Mouse (Mus musculus) B cell, adult 2 months (primary cell): ENCODE measurements around the gene Pde10a.

ENCODE experiments used
- DNase-seq, 2 experiments: peaks; one replicate each; pipeline ENCODE4 v3.0.0; 2022

The Pde10a gene

DNA sequence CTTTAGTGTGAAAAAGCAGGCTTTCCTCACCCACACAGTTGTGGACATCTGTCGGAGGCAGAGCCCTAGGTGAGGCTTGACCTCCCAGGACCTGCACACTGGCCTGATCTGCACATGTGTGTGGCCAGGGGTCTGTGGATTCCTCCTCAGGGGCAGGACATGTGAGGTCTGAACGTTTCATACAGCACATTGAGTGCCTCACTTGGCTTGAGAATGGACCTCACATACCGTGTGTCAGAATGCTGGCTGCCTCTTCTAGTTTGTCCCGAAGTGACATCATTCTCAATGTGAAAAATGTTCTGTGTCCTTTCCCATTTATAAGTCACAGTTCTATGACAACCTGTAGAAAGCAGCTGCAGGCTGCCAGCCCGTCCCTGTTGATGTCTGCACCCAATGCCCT, 385.4 kb downstream of the Pde10a start:
- DNase-seq, result no peak

DNA sequence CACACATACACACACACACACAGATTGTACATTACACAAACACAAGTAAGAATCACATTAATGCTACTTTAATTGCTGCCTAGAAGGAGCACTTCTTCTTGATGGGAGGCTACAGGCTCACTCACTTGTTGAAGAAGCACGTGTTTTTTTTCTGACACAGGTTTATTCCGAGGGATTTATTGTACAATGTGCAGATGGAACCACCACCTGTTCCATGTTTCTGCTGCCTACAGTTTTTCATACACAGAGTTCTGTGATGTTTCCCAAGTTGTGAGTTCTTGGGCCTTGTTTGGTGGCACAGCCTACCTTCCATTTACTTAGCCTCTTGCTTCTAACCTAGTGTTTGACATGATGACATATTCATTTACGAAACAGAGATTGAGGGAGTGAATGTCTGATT, 387.8 kb downstream of the Pde10a start:
- DNase-seq, result no peak

DNA sequence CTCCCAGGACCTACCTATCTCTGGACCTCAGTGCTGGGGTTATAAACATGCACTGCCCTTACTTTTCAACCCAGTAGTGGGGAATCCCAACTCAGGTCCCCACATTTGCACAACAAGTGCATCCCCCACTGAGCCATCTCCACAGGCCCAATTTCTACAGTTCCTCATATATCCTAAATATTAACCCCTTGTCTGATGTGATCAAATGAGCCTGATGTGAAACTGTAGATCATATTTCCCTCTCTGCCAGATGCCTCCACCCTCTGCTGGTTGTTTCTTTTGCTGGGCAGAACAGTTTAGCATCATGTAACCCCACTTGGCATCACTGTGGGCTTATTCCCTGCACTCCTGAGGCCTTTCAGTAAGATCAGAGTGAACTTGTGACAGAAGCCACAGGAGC, 390.5 kb downstream of the Pde10a start:
- DNase-seq, result no peak

DNA sequence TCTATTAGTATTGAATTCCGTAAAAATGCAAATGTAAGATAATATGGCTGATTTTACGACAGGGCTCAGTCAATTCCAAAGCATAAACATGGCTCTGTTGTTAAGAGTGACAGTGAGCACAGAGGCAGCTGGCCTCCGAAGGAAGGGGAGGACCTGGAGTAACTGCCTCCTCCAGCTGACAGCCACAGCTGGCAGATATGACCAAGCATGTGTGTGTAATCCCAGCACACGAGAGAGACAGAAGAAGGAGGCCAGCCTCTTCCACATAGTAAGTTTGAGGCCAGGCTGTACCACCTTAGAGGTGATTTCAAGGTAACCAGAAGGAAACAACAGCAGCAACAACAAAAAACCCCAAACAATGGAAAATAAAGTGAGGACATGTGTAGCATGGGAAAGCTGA, 397.9 kb downstream of the Pde10a start:
- DNase-seq, result no peak

DNA sequence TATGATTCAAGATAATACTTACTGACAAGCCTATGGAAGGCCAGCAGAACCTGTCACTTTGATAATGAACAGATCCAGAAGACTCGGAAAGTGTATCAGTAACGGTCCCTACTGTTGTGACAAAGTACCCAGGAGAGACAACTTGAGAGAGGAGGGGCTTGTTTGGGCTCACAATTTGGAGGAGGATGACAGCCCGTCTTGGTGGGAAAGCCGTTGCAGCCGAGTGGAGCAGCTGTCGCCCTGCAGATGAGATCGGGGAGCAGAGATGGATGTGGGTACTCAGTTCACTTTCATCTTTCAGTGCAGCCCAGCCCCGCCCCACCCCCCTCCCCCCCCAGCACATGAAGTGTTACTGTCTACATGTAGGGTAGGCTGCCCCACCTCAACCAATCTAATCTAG, 398.6 kb downstream of the Pde10a start:
- DNase-seq, result no peak

DNA sequence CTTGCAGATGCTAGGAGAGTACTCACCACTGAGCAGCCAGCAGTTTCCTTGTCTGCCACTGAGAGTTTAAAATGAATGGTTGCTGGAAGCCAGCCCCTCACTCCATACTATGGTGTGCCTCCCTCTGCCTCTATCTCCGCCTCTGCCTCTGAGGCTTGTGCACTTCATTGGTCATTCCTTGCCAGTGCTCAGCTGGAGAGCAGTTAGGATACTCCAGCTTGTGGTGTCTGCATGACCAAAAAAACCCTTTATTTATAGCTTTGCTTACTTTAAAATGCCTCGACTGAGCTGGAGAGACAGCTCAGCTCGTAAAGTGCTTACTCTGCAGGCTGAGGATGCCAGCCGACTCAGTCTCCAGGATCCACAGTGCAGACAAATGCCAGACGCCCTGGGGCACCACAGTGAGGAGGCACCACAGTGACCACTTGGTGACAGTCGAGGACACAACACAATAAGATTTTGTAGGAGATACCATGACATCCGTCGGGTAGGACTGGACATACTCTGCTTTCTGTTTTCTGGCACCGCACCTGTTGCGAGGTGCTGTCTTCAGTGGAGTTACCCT, 400.7 kb downstream of the Pde10a start:
- DNase-seq, result no peak

DNA sequence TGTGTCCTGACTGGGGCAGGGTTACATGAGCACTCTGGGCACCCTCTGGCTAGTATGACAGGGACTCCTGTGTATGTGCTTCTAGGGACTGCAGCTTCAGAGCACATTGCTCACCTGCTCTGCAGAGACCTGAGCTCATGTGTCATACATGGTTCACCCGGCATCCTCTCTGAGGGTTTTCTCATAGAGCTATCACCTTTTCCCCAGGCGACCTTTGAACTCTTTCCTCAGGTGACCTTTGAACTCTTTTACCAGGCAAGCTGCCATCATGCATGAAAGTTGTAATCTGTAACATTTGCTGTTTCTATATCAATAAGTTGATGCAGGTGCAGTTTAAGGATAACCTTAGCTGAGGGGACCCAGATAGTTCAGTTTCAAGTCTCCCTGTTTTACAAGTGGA, 403.4 kb downstream of the Pde10a start:
- DNase-seq, result no peak

DNA sequence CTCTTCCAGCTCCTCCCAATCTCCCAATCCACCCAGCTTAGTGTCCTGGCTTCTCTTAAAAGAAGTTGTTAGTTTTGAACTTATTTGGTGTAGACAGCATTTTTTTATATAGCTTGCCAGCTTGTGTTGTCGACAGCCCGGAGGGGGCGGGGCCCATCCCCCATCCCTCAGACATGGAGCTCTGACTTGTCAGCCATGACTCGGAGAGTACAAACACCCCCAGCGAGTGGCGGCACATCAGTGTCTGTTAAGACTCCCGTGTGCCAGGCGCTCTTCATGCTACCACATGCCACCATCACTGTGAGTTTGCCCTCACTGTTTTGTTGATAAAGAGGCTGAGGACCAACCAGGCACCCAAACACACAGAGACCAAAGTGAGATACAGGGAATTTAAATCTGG, 404.5 kb downstream of the Pde10a start:
- no peak for DNase-seq

DNA sequence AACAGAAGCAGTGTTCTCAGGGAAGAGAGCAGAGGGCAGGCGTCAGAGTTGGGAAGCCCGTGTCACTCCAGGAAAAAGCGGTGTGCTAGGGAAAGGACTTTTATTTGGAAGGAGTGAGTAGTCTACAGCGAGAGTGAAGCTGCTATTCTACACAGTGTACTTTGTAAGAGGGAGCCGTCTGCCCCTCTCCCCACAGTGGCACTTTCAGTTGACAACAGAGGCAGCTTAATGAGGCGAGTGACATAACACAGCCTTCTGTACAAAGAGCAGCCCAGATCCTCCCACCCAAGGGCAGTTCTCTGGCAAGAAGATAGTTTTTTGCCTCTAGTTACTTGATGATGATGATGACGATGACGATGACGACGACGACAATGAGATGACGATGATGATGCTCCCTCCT, 410.4 kb downstream of the Pde10a start:
- DNase-seq, result no peak

DNA sequence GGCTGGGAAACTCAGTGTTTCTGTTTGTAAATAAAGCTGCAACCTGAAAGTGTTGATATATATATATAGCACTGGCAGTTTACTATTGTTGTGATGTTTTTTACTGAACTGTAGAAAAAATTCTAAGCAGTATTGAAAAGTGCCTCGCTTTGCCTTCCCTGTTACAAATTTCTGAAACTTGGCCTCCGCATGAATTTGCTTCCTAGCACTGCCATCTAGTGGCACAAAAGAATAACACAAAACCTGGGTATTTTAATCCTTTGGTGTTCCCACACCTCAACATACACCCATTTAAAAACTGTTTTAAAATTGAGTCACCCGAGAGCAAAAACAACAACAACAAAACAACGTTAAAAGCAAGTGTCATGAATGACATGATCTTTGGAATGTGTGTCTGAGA, 411.4 kb downstream of the Pde10a start:
- peak; percentile 41 to 43 for DNase-seq

DNA sequence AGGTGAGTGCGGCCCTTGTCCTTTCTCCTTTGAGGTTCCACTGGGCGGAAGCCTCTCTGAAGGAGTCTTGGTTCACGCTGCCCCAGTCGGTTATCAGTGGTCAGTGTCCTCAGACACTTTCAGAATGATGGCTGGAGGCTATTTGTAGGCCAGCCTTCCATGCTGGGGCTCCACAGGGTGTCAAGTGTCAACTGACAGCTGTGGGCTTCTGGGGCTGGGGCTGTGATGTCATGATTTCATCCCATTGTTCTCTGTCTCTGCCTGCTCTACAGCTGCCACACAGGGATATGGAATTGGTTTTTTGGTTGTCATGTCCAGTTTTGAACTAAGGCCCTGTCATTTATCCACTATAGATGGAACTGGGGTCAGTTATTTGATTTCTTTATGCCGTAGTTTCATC, 426.4 kb downstream of the Pde10a start:
- DNase-seq, result no peak

DNA sequence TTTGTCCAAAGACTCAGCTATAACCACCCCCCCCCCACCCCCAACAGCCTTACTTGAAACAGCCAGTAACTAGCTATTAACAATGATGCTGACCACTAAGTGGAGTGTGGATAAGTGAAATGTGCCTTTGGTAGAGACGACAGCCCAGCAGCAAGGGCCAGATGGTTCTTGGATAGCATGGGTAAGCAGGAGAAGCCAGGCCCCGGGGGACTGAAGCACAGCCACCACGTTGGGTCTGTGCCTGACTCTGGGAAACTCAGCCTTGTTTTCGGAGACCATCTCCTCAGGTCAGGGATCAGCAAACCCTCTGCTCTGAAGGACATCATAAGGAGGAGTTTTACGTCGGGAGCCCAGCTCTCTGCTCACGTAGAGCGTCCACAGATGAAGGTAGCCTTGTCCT, 427.8 kb downstream of the Pde10a start:
- no peak for DNase-seq

DNA sequence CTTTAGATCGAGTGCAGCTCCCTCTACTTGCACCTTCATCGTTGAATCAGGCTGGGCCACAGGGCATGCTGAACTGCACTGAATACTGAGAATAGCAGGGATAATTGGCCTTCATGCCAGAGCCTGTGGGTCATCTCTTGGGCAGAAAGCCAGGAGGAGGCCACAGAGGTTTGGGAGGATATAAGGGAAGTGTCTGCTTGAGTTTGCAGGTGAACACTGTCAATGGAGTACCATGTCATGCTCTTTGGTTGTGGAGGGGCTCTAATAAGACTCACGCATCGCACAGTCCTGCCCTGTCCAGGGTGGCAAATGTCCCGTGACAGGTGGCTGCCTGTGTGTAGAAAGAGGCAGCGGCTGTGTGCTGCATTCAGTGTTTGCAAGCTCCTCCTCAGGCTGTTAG, 433.0 kb downstream of the Pde10a start:
- DNase-seq, result no peak

DNA sequence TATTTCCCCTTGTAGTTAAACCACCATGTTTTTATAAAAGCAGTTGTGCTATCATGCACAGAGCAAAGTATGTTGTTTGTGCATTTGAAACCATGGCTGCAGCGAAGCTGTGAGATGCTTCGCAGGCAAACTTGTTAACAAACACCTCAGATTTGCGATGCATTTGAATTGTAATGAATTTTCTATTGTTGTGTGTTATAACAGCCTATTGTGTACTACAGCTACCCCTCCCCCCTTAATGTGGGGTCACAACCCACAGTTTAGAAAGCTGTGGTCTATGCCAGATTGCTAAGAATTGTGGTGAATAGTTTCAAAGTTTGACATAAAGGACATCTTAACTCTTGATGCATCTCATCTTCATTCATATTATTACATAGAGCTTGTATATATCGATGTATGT, 435.2 kb downstream of the Pde10a start:
- DNase-seq, result no peak

DNA sequence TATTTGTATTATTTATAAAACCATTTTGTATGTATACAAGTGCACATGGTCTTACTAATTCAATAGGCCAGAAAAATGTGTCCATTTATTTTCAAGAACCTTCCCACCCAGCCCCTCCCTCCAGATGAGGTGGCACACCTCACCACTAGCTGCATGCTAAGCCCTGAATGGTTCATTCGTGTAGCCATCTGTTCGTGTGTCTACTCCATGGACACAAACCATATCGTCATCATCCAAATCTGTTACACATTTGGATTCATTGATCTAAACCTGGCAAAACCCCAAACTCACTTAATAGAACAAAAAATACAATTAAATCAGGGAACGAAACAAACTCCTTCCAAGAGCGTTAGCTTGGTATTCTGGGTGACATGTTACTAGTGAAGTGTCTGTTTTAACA, 435.9 kb downstream of the Pde10a start:
- DNase-seq, result no peak

DNA sequence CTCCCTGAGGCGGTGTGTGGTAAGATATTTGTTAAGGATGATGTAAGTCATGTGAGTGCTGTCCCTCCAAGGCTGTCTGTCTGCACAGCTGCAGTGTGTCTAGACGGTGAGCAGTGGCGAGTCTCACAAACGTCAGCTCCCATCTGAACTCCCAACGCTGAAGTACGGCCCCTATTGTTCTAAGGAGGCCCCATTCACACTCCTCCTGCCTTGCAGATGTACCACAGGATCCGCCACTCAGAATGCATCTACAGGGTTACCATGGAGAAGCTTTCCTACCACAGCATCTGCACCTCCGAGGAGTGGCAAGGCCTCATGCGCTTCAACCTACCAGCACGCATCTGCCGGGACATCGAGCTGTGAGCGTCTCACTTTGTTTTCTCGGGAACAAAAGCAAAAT, 436.5 kb downstream of the Pde10a start:
- DNase-seq, result no peak

DNA sequence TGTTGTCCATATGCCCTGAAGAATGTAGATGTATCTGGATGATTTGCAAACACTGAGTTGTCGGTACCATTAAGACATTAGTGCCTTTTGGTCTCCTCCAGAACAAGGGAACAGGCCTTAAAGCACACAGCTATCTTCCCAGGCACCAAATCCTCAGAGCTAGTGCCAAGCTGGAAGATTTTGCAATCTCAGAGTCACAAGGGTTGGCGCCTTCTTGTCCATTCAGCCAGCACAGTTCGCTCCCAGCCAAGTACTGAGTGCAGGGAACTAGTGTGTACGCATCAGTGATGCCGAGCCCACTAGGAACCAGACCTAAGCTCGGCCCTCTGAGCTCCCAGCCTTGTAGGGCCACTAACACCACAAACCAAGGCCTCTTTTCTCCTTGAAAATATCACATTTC, 440.0 kb downstream of the Pde10a start:
- DNase-seq, result no peak

DNA sequence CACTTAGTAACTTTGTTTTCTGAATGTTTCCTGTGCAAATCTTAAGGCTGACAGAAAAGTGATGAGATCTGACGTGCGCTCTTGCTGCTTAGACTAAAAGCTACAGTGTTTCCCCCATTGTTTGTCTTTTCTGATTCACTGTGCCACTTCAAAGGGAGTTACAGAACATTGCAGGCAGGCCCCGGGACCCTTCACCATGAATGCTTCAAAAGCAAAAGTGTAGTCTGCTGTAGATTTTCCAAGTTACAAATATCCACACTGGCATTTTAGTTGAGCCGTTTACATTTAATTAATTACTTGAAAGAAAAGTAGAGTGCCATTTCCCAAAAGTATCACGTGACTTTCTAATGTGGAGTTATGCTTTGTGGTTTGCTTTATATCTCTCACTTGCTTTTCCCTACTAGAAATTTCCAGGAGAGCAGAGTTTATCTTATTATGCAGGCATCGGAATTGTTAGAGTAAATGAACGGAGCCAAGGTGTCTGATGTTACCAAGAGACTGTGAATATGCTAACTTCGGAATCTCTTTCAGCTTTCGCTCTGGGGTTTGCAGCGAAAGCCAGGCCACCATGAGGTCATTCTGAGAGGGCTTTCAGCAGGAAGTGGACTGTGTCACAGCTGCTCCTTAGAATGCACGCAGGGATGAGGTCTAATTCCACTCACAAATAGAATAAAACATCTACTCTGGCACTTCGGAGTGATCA, 447.1 kb downstream of the Pde10a start:
- no peak for DNase-seq

DNA sequence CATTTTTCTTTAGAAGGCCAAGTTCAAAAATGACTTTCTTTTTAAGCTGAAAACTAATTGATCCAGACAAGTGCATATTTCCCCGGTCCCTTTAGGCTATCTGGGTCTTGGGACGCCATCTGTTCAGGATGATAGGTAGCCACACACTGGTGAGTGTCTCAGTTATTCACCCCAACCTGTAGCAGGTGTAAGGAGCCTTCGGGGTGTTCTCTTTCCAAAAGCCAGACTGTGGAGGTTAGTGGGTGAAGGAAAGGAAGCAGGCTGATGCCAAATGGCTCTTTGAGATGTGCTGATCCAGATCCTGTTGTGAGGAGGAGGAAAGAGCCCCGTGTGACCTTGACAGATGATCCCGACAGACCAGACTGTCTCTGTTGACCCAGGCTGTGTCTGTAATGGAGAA, 448.2 kb downstream of the Pde10a start:
- DNase-seq, result no peak

DNA sequence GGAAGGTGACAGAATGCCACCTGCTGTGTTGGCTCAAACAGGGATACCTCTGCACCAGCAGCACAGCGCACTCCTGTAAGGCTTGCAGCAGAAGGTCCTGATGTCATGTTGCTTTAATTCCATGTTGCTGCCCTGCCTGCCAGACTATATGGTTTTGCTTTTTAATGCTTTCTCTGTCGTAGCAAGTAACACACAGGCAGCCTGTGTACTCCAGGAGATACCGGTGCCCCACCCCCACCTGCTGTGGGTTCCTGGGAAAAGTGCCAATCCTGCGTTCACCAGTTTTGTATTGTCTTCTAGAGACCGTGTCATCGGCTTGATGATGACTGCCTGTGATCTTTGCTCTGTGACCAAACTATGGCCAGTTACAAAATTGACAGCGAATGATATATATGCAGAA, 449.3 kb downstream of the Pde10a start:
- no peak for DNase-seq

DNA sequence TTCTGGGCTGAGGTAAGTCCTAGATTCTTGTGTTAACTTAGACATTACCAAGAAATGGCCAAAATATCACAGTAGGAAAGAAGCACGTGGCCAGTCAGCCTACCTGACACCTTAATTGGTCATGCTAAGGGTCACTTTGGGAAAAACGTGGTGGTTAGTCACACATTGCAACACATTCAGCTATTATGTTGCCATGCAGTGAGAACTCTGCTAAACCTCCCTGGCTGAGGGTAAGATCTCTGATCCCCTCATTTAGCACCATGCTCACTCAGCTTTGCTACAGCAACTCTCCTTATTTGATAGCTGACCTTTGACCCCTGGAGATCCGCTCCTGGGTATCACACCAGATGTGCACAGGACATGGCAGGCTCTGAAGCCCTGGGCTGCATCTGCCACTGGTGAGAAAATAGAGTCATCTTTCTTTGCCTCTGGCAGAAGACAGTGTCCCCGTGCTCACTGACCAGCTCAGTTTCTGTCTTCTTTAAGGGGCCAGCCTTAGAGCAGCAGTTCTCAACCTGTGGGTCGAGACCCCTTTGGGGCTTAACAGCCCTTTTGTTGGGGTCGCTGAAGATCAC, 449.7 kb downstream of the Pde10a start:
- no peak for DNase-seq

DNA sequence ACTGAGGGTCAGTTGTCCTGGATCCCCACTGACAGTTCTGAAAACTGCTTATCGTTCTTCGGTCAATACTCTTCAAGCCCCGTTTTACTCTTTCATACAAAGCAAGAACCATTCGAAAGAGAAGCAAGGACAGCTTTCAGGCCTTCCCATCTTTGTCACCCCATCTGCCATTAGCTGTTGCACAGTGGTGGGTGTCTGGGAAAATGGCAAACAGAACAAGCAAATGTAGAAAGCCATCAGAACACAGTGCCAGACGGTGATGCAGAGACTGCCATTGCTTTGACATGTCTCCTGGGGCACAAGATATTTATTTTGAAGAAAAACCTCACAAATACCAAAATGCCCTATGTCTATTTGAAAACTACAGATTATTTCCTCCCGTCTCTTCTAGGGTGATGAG, 451.6 kb downstream of the Pde10a start:
- DNase-seq, result no peak

DNA sequence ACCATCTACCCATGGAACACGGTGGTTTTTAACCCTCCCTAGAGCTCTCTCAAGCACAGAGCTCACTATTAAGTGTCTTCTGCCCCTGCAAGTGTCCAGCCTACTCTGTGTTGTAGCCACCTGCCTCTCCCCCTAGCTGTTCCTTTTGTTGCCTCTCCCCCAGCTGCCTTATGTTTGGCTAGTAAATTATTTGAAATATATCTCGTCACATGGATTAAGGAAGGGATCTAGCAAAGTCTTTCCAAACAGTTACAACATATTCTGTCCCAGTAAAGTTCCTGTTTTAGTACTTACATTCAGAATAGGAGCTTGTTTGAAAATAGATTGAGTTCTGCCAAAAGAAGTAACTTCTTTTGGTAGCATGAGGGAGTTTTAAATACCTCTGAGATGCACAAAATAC, 452.1 kb downstream of the Pde10a start:
- no peak for DNase-seq

DNA sequence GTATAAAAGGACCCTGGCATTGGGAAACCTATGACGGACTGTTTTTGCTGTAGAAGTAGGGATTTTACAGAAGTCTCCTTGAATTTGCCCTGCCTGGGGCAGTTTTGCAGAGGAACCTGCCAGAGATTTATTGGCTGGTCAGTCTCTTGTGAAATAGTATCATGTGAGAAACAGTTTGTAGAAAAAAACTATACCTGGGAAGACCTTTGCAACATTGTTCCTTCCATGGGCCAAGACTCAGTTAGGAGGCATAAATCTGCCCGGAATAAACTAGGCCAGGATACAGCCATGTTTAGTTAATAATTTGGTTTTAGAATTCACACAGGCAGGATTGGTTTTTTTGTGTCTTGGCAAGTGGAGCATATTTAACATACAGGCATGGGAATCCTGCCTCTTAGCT, 458.4 kb downstream of the Pde10a start:
- no peak for DNase-seq

DNA sequence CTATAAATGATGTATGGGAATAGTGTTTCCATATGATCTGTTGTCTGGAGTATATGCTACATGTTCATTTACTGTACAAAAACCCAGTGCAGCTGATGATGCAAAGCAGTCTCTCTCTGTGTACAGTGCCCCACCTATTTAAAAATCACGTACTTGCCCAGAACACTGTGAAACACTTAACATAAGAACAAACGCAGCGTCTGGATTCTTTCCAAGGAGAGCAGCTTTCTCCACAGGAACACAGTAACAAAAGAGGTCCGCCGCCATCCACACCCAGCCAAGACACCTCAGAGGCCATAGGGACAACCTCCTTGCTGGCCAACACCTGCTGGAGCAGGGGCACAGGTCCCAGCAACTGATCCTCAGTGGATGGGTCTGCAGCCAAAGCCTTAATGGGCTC, 460.5 kb downstream of the Pde10a start:
- no peak for DNase-seq
